Mouse (Mus musculus) CH12.LX (cell line): ENCODE results near the gene Adtrp.

ENCODE experiments used
- MAX ChIP-seq: IDR thresholded peaks from 2 replicates; pipeline ENCODE4 v1.6.1; 2011; ENCODE audit warnings: low read length, improper control_type of control experiment
- POLR2AphosphoS2 ChIP-seq: IDR thresholded peaks from 2 replicates; pipeline ENCODE4 v1.6.1; 2011; ENCODE audit warnings: low read depth, low read length, improper control_type of control experiment

DNA sequence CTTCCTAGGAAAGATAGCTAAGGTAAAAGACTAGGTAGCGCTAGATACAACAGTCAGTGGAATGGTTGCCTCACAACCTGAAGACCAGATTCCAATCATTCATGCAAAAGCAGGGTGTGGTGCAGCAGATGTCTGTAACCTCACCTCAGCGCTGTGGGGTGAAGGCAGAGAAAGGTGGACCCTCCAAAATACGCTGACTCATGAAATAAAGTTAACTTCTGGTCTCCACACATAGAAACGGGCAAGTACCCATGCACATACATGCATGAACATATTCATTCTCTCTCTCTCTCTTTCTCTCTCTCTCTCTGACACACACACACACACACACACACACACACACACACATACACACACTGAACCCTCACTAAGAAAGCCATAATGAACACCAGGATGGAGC lies 30.8 kb downstream of the Adtrp start:
- TF ChIP-seq POLR2AphosphoS2: no peak
- no peak for TF ChIP-seq MAX
